ENCODE assay signal across 9 mouse cellular contexts in genomic region chr17:86484087-86484737, GRCm38 (mm10). TPM values are rescaled to one million over a fixed set of nuclear protein-coding genes. Genes with fewer than 3 reads are reported as not detected.
DNase-seq lines count a peak whose midpoint lies in the region; ATAC-seq and TF ChIP-seq lines count a peak whose summit lies in the region.
"Had no signal": no experiment of that assay in that cellular context is flagged by ENCODE, and none has a peak within 500 bp of the region (broad histone marks: within the 10 kb centered on the region; RNA-seq: fewer than 3 reads in every experiment).

No protein-coding gene starts in this region.

- 0 out of 2 replicates have a peak, but pooled peaks have one; percentile 20 for ATAC-seq in midbrain, embryonic 15.5 days (replicated peaks)
- no peak for ATAC-seq in activated CD4-positive, CD25-positive, alpha-beta regulatory T cell, adult 4 months

- H3K36me3 ChIP-seq in kidney, adult 2 months (ENCODE audit: control insufficient read depth, insufficient read depth, low read length), result no peaks in the 10 kb centered on the region
- H3K36me3 ChIP-seq in limb, embryonic 10.5 days, result no peaks in the 10 kb centered on the region
- no peaks in the 10 kb centered on the region for H3K36me3 ChIP-seq in midbrain, embryonic 15.5 days (replicated peaks)
- peaks cover 9% of the 10 kb centered on the region; the same call in 1 of the 2 replicates for H3K36me3 ChIP-seq in spleen, adult 2 months (ENCODE audit: control insufficient read depth, insufficient read depth, low read length)

- H3K4me3 ChIP-seq in kidney, adult 2 months (ENCODE audit: insufficient read depth, low read depth, low read length), result no peak overlapping the region
- H3K4me3 ChIP-seq in limb, embryonic 10.5 days, result no peak overlapping the region
- H3K4me3 ChIP-seq in midbrain, embryonic 15.5 days, result no peak overlapping the region
- H3K4me3 ChIP-seq in spleen, adult 2 months (ENCODE audit: extremely low read depth, insufficient read depth, insufficient read length), result no peak overlapping the region
- H3K4me3 ChIP-seq: myocyte had no signal

- peak; percentile 96 for DNase-seq in adipocyte (ENCODE audit: low spot score)
- peak; percentile 76 to 87 for DNase-seq in cerebellum, postnatal 25 days
- peak; percentile 67 to 79 for DNase-seq in gastrocnemius, postnatal 36 days
- peak; percentile 90 for DNase-seq in kidney, adult 2 months
- DNase-seq in limb, embryonic 10.5 days (ENCODE audit: low spot score), result peak; percentile 83
- DNase-seq in spleen, adult 2 months (ENCODE audit: low read depth in 1 of 2, low spot score in 2 of 2), result peak; percentile 36 to 59

- intact Hi-C loops in gastrocnemius, postnatal 36 days (cut with DNase I), result loop anchor here (10.0 kb wide), 1 partner anchor 561 kb away; no protein-coding TSS in a partner anchor

- H3K4me1 ChIP-seq in kidney, adult 2 months (ENCODE audit: control insufficient read depth, insufficient read depth, low read length), result no peaks in the 10 kb centered on the region
- 0 out of 2 replicates have a peak, but pooled peaks cover 4% of the 10 kb centered on the region for H3K4me1 ChIP-seq in limb, embryonic 10.5 days
- no peaks in the 10 kb centered on the region for H3K4me1 ChIP-seq in midbrain, embryonic 15.5 days
- H3K4me1 ChIP-seq in spleen, adult 2 months (ENCODE audit: control insufficient read depth, insufficient read depth, insufficient read length), result no peaks in the 10 kb centered on the region

- TF ChIP-seq POLR2A in kidney, adult 2 months (IDR thresholded peaks at IDR 0.05; ENCODE audit: low read depth, low read length), result no peak
- TF ChIP-seq POLR2A in spleen, adult 2 months (IDR thresholded peaks at IDR 0.05; ENCODE audit: low read depth, low read length), result no peak

- 2% methylated on average over 3 of the region's 3 CpGs for WGBS in kidney, adult 2 months
- 15% methylated on average over 3 of the region's 3 CpGs for WGBS in limb, embryonic 10.5 days
- WGBS in midbrain, embryonic 15.5 days, result 5% methylated on average over 3 of the region's 3 CpGs
- 5% methylated on average over 3 of the region's 3 CpGs for WGBS in spleen, adult 2 months

- H3K4me2 ChIP-seq in midbrain, embryonic 15.5 days, result no peak overlapping the region

- no peaks in the 10 kb centered on the region for H3K27me3 ChIP-seq in kidney, adult 2 months (replicated peaks; ENCODE audit: control insufficient read depth, insufficient read depth, low read length)
- no peaks in the 10 kb centered on the region for H3K27me3 ChIP-seq in limb, embryonic 10.5 days (ENCODE audit: low read depth, poor library complexity, severe bottlenecking)
- H3K27me3 ChIP-seq in midbrain, embryonic 15.5 days (replicated peaks), result no peaks in the 10 kb centered on the region
- H3K27me3 ChIP-seq in spleen, adult 2 months (ENCODE audit: control insufficient read depth, insufficient read depth, low read length), result no peaks in the 10 kb centered on the region

- H3K9ac ChIP-seq in midbrain, embryonic 15.5 days, result no peak overlapping the region

- no peak overlapping the region for H3K27ac ChIP-seq in kidney, adult 2 months (ENCODE audit: insufficient read depth, low read depth, low read length)
- H3K27ac ChIP-seq in limb, embryonic 10.5 days, result no peak overlapping the region
- no peak overlapping the region for H3K27ac ChIP-seq in midbrain, embryonic 15.5 days
- no peak overlapping the region for H3K27ac ChIP-seq in spleen, adult 2 months (ENCODE audit: insufficient read depth, low read length)

- peak; percentile 84 for TF ChIP-seq CTCF in kidney, adult 2 months (conservative IDR thresholded peaks at IDR 0.05; ENCODE audit: insufficient read depth, insufficient read length, low read depth, low read length)
- TF ChIP-seq CTCF in spleen, adult 2 months (IDR thresholded peaks at IDR 0.05; ENCODE audit: extremely low read depth, insufficient read depth, insufficient read length, insufficient replicate concordance), result peak; percentile 55; the same call in 1 of the 2 replicates

- no peaks in the 10 kb centered on the region for H3K9me3 ChIP-seq in limb, embryonic 10.5 days (replicated peaks)
- H3K9me3 ChIP-seq in midbrain, embryonic 15.5 days, result no peaks in the 10 kb centered on the region

RNA-seq across cellular contexts. Expression of gene Gm10309, which starts 20.8 kb away (rescaled TPM):
- total RNA-seq in gastrocnemius, postnatal 36 days (2021), result not detected
- 0.08 and 0.13 TPM in 2 replicates for polyA plus RNA-seq in kidney, adult 2 months (2012; rRNA removed)
- polyA plus RNA-seq in limb, embryonic 10.5 days (2016; fragmentation: Nextera tagmentation; extraction: Ambion mirVana), result 0.16 TPM in 2 replicates
- 0.31 and 0.45 TPM in 2 replicates for polyA plus RNA-seq in midbrain, embryonic 15.5 days (2015; fragmentation: Nextera tagmentation; extraction: Ambion mirVana)
- polyA plus RNA-seq in spleen, adult 2 months (2012; rRNA removed), result 0.06 TPM in 2 replicates
- polyA plus RNA-seq in activated CD4-positive, CD25-positive, alpha-beta regulatory T cell, adult 4 months (2017; shearing (Covaris generic)), result under 1 TPM; 0.60 to 0.93 TPM
